Mouse (Mus musculus) urinary bladder, adult 18-20 months (tissue): ENCODE measurements around the gene Fbxo27.

Source experiments
- DNase-seq, 2 experiments: peaks; one replicate each; pipeline ENCODE4 v3.0.0; 2022; ENCODE audit warnings: low spot score in 2 of 2, mixed read lengths in 2 of 2

The Fbxo27 gene

DNA sequence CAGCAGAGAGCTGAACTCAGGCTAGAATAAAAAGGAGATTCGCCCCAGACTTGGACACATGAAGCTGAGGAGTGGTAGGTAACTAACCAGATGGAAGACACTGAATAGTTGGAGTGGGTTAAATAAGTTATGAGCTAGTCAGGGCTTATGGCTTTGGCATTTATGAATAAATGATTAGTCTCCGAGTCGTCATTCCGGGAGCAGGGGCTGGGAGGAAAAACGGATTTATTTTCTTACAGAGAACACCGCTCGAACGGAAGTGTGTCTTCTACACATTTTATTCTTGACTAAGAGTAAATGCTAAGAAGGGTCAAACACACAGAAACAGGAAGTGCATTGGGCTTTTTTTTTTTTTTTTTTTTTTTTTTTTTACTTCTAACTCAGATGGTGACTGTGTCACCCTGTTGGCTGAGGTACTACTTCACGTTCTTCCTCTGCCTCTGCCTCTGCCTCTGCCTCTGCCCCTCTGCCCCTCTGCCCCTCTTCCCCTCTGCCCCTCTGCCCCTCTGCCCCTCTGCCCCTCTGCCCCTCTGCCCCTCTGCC is 10.0 kb downstream of the Fbxo27 start:
- DNase-seq, result no peak

DNA sequence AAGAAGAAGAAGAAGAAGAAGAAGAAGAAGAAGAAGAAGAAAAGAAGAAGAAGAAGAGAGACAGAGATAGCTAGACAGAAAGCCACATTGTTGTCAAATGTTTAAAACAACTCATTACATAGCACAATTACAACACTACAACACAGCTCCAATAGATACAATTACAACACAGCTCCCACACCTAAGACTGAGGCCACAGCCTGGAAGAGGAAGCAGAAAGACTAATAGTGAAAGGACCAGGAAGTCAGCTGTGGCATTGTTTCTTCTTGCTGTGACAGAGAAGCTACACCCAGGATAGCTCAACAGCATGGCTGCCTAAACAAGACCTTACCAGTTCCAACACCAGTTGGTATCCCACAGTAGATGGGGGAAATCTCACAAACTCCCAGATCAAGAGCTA is 16.8 kb downstream of the Fbxo27 start:
- no peak for DNase-seq

DNA sequence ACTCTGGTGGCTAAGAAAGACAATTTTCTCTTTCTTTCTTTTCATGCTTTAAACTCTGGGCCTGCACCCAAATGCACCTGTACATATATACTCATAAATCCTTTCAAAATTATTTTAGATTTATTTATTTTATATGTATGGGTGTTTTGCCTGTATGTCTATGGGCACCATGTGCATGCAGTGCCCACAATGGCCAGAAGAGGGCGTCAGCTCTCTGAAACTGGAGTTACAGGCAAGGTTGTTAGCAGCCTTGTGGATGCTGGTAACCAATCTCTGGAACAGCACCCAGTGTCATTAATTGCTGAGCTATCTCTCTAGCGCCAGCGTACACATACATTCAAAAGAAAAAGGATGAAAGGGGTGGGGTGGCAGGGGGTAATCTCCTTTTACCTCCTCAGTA is 18.3 kb downstream of the Fbxo27 start:
- DNase-seq, result no peak

DNA sequence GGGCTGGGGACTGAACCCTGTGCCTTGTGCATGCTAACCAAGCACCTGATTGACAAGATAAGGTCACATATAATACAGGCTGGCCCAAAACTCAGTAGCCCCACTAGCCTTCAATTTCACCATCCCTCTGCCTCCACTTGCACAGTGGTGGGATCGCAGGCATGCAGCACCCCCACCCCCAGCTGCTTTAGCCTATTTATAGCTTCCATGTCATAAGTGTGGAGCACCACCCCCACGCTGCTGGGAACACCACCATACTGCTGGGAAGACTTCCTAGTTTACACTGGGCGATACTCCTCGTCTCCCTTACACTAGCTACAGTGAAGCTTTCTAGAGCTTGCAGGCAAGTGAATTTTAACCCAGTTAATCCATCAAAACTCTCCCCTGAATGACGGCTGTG is 22.0 kb downstream of the Fbxo27 start:
- no peak for DNase-seq

DNA sequence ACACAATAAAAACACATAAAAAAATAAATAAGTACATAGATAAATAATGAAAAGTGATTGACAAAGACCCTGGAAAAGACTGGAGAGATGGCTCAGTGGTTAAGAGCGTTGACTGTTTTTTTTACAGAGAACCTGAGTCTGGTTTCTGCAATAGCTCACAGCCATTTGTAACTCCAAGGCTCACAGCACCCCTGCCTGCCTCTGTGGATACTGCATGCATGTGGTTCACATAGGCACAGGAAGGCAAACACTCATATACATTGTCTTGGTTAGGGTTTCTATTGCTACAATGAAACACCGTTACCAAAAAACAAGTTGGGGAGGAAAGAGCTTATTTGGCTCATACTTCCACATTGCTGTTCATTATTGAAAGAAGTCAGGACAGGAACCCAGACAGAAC is 22.9 kb downstream of the Fbxo27 start:
- no peak for DNase-seq

DNA sequence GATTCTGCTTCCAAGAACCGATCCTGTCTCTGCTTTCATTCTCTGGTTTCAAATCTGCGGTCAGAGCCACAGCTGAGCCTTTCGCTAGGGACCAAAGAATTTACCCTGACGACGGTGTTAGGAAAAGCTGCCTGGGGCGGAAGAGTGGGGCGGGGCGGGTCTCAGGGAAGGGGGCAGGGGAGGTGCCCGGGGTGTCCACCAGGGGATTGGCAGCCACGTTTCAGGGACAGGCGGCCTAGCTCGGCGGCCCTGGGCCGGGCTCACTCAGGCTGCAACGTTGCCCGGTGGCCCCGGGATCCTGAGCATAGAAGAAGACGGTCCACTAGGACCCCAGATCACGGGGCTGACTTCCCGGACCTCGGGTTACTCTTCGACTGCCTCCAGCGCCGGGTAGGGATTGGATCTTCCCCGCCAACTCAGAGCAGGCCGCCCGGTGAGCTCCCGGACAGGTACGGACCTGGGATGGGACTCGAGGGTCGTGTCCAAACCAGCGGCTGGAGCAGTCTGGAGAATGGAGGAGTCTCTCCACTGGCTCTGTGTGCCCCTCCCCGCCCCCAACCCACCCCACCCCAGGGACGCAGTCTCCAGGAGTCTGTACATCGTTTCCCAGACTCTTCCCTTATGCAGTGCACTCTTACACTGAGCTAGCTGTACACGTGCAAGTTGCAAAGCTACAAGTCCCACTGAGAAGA is 24.1 kb downstream of the Fbxo27 start, which contains the start of gene Fbxo17:
Fbxo17 (plus strand) TSS at position 215 of the 692 bp plus-strand sequence.
- DNase-seq, result peak; percentile 28 to 62

DNA sequence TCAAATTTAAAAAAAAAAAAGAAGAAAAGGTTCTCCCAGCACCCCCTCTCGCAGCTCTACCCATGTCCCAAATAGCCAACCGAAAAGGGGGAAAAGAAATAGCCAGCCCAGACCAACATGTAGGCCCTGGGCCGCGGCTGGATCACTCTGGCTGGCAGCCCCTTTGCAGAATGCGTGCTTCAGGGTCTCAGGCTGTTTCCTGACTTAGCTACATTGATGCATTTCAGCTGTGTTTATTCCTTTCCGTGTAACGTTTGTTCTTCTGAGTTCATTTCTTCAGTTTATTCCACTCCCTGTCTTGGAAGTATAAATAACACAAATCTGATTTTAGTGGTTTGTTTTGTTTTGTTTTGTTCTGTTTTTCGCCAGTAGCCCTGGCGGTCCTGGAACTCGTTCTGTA is 25.1 kb downstream of the Fbxo27 start:
- DNase-seq, result no peak

DNA sequence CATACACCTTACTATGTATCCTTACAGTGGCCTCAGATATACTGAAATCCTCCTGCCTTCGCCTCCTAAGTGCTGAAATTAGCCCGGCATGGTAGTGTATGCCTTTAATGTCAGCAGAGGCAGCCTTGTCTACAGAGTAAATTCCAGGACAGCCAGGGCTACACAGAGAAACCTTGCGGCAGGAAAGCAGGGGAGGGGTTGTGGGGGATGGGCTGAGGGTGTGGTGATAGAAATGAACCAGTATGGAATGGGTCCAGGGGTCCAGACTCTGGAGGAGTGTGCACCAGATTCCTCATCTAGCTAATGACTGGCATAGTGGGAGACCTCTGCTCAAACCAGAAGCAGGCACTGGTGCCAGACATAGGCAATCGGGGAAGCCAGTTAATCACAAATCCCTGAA is 26.5 kb downstream of the Fbxo27 start:
- no peak for DNase-seq

DNA sequence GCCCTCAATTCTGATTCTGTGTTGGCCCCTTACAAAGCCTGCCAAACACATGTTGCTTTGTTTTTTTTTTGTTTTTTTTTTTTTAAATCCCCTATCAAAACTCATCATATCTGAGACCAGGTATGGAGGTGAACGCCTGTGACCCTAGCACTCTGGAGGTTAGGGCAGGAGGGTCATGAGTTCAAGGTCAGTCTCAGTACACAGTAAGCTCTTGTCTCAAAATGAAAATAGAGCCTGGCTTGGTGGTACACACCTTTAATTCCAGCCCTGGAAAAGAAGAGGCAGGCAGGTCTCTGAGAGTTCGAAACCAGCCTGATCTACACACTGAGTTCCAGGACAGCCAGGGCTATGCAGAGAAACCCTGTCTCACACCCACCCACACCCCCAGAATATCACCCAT is 27.0 kb downstream of the Fbxo27 start:
- DNase-seq, result no peak

DNA sequence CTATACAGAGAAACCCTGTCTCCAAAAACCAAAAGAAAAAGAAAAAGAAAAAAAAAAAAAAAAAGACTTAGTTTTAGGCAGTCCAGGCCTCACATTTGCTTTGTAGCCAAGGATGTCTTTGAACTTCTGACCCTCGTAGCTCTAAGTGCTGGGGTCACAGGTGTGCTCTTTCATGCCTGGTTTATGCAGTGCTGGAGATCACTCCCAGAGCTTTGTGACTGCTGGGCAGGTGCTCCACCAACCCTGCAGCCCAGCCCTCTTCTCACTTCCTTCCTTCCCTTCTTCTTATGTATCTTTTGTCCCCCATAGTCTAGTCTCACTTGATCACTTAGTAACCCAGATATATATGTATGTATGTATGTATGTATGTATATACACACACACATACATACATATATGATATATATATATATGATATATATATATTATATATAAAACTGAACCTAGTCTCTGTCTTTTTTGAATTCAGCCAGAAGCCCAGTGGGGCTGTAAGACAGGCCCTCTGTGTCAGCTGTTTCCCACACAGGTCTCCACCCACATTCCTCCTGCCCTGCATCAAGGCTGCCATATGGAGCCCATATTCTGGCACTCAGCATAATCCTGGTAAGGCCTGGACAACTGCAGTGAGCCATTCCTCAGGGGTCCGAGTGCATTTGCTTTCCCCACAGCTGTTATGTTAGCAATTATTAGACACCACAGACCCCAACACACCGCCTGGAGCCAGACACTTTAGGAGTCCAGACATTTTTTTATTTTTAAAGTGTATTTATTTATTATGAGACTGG is 28.3 kb downstream of the Fbxo27 start:
- DNase-seq, result no peak

DNA sequence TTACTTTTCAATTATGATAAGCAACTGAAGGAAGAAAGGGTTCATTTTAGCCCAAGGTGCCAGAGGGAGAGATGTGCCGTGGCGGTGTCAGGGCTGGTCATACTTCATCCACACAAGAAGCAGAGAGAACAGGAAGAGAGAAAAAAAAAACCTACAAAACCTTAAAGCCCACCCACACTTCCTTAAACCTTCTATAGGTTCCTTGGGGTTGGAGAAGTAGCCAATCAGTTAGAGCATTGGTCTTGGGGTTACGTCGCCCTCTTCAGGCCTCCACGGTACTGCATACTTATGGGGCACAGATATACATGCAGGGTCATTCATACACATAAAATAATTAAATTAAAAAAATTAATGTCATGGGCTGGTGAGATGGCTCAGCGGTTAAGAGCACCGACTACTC is 29.4 kb downstream of the Fbxo27 start:
- DNase-seq, result no peak

DNA sequence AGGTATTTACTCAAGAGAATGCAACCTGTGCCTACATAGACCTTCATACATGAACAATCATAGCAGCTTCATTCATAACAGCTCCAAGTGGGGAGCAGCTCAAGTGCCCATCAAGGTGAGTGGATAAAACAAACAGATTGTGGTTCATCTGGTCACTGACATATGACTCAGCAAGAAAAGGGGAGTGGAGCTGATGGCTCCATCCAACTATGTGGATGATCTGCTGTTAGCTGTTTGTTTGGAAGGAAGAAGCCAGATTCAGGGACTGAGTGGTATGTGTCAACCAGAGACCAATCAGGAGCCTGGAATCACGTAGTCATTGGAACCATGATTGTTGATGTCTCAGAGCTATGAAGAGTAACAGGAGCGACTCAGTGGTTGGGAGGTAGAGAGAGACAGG is 32.0 kb downstream of the Fbxo27 start:
- DNase-seq, result no peak

DNA sequence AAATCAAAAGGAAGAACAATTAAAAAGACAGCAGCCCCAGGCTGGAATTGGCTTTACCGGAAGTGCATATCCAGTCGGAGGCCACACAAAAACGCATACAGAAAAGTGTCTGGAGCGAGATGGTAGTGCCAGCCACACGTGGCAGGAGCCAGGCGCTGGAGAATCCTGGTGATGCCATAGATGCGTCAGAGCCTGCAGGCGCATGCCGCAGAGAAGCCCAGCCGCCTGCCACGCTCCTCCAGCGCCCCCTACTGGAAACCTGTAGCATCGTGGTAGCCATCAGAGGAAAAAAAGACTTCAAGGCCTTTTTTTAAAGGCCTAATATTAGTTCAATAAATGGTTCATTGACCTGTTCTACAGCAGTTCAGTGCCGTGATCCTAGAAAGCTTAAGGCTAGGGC is 34.0 kb downstream of the Fbxo27 start:
- peak; percentile 56 to 67 for DNase-seq

DNA sequence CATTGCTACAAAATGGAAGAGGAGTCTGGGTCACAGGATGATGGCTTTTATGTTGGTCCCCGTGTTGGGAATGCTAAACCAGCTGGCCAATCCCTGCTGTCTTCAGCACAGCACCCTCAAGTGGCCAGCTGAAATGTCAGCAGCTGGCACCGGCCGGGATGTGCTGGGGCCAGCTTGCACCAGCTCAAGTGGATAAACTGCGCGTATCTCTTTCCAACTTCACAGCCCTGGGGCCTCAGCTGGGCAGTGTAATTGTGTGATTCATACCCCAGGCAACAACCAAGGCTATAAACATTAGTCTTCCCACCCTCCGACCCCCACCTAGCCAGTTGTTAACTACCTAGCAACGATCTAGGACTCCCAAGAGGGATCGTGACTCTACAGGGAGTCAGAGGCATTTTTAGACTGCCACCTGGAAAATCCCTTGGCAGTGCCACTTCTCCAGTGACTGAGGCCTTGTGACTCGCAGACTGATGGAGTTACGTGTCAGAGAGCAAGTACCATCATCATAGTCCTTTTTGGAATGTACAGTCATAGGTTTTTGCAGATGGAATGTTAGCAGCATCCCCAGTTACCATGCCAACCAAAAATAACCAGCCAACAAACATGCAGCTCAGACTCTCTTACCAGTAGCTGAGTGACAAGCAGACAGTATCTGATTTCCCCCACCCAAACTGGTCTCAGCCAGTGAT is 35.1 kb downstream of the Fbxo27 start:
- no peak for DNase-seq

DNA sequence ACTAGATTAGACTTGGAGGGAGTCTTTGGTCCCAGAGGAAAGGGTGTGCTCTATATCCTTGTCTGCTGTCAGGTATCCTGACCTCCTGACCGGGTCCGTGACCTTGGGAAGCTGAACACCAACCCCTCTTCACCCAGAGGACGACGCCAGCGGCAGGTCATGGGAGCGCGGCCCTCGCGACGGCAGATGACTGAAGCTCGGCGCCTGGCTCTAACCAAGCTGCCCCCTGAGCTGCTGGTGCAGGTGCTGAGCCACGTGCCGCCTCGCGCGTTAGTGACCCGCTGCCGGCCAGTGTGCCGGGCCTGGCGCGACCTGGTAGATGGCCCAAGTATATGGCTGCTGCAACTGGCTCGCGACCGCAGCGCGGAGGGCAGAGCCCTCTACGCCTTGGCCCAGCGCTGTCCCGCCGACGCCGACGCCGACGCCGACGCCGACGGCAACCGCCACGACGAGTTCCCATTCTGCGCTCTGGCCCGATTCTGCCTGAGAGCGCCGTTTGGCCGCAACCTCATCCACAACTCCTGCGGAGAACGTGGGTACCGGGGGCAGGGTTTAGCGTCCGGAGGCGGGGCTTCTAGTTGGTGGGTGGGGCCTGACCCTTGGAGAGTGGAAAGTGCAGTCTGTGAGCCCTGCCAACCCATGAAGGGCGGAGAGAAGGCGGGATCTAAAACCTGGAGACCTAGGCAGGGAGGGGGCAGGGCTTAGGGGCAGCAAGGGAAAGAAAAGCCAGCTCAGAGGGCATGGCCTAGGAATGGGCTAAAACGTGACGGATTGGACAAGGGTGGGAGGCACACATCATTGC is 39.9 kb downstream of the Fbxo27 start:
- DNase-seq, result peak; percentile 66 to 70

DNA sequence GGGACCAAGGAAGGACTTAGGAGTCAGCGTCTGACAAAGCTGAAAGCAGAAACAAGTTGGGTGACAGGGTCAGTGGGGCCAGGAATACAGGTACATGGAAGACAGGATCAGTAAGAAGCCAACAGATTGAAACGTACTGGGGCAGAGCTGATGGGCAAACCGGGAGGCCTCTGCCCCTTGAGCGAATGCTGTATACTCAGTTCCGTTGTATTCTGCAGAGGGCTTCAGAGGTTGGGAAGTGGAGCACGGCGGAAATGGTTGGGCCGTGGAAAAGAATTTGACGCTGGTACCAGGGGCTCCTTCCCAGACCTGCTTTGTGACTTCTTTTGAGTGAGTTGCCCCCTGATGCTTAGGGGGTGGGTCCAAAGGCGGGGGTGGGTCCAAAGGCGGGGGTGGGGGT is 40.6 kb downstream of the Fbxo27 start:
- DNase-seq, result no peak

DNA sequence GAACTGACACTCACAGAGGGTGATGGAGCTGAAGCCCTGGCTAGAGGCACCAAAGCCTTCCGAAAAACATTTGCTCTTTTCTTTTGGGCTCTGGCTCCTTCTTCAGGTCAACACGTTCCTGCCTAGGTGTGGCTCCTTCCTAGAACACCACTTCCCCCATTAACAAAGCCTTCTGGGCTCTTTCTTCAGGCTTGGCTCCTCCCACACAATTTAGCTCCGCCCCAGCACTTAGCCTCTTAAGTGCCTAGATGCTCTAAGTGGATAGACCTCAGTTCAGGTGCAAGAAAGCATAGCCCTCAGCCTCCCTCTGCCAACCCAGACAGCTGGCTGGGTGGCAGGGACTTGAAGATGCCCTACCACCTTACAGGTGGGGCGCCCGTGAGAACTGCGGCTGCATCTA is 43.1 kb downstream of the Fbxo27 start:
- DNase-seq, result no peak

DNA sequence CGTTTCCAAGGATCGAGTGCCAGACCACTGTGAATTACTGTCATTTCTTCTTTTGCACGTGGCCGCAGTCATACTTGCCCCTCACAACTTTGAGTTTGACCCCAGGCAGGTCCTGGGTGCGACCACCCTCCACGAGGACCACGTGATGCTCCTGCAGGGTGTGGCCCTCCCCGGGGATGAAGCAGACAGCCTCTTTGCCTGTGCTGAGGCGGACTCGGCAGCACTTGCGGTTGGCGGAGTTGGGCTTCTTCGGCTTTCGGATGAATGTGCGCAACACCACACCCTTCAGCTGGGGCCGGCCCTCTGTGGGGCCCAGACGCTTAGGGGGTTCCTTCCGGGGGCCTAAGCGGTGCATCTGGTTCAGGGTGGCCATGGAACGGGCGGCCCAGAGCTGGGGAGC is 47.2 kb downstream of the Fbxo27 start:
- DNase-seq, result no peak

DNA sequence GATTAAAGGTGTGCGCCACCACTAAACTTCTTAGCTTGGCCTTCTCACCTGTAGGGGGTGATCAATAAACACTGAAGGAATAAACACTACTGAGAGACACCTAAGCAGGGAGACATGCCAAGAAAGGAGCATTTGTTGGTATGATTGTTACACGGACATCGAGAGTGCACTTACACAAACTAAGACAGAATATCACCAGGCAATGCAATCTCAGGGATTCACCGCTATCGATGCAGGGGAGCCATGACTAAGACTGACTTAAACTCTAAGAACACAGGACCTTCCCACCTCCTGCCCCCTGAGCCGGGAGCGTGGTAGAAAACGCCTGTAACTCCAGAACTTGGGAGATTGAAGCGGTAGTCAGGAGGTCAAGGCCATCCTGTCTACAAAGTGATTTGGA is 48.3 kb downstream of the Fbxo27 start:
- DNase-seq, result no peak

DNA sequence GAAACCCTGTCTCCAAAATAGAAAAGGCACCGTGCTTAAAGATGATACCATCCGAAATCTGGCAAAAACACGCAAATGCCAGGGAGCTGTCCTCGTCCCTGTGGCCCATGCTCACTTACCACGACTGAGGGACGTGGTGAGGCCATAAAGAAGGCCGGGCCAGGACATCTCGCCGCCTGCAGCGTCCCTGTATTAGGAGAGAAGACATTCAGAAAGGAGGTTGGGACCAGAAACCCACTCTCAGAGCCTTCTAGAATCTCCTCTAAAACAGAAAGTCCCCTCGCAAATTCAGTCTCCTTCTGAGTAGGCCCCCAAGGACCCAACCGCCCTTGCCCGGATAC is 48.7 kb downstream of the Fbxo27 start:
- no peak for DNase-seq

DNA sequence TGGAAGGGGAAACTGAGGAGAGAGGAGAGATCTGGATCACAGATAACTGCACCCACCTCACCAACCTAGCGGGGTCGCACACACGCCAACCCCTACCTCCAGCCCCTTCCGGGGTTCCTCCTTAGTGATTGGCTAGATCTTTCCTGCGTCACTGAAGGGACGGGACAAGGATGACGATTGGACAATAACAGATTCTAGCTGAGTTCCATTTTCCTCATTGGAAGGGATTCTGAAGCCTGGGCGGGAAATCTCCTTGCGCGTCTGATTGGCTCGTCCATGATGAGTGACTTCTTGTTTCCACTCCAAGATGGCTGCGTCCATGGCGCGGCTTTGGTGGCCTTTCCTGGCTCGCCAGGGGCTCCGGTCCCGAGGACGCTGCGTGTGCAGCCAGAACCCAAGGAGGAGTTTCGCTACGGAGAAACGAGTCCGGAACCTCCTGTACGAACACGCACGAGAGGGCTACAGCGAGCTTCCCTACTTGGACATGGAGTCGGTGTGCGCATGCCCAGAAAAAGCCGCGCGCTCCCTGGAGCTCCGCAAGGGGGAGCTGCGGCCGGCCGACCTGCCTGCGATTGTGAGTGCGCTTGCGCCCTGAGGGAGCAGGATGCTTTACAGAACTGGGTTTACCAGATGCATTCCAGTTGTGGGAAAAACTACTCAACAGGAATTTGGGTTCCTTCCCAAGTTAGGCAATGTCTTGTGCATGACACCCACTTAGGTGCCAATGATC is 49.2 kb downstream of the Fbxo27 start, which contains the start of the genes Mrps12 and Sars2:
Mrps12 (minus strand) TSS at position 112 of the 730 bp plus-strand sequence.
Sars2 (plus strand) TSS at position 284 of the 730 bp plus-strand sequence.
- peak; percentile 91 to 98 for DNase-seq
